Mouse (Mus musculus) spleen, adult 2 months (tissue): ENCODE results near the gene AW011738.

ENCODE experiments used
- CTCF ChIP-seq: fragments of 200-500 bp; IDR thresholded peaks from 2 replicates; pipeline ENCODE4 v1.5.1; 2011; ENCODE audit warnings: mild to moderate bottlenecking, inconsistent platforms; ENCODE audit not compliant: insufficient read depth, insufficient read length, insufficient replicate concordance; ENCODE audit errors: extremely low read depth
- POLR2A ChIP-seq: fragments of 200-500 bp; IDR thresholded peaks from 2 replicates; pipeline ENCODE4 v1.6.1; 2011; ENCODE audit warnings: low read depth, low read length, inconsistent platforms

DNA sequence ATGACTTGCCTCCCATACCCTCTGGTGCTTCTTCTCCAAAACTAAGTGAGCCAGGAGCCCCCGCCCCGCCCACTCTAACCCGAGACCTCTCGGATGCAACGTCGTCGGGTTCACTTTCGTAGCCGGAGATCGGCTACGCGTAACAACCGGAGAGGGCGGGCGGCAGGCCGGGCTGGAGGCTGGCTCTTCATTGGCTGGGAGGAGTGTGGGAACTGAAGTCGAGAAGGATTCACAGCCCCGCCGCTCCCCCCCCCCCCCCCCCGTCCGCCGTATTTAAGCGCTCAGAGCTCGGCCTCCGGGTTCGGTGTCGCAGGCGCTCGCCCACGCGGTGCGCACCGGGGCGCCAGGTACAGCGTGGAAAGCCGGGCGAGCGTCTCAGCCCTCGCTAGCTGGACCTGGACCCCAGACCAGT, at the start of gene AW011738:
- TF ChIP-seq CTCF (no peak), POLR2A (peak; percentile 83)
